18 mouse cellular contexts compared by ENCODE assay signal in genomic region chr11:62511444-62512202, GRCm38 (mm10). TPM values are rescaled to one million over a fixed set of nuclear protein-coding genes. Genes with fewer than 3 reads are reported as not detected.
A peak's percentile ranks its signal among the peaks of the same experiment; 100 is the strongest.
DNase-seq lines count a peak whose midpoint lies in the region; ATAC-seq and TF ChIP-seq lines count a peak whose summit lies in the region.
"Had no signal": no experiment of that assay in that cellular context is flagged by ENCODE, and none has a peak within 500 bp of the region (broad histone marks: within the 10 kb centered on the region; RNA-seq: fewer than 3 reads in every experiment).

No protein-coding gene starts in this region.

- no peaks in the 10 kb centered on the region for H3K9me3 ChIP-seq in stomach, postnatal 0 days (ENCODE audit: control insufficient read depth, low read length)
- H3K9me3 ChIP-seq: limb, embryonic 12.5 days; liver, embryonic 15.5 days; midbrain, embryonic 12.5 days had no signal

- TF ChIP-seq POLR2A in kidney, adult 2 months (IDR thresholded peaks at IDR 0.05; ENCODE audit: low read depth, low read length): no peak
- TF ChIP-seq POLR2A in brain, embryonic 14.5 days (IDR thresholded peaks at IDR 0.05; ENCODE audit: borderline replicate concordance, extremely low read depth, insufficient read depth, insufficient read length, poor library complexity, severe bottlenecking): no peak

- no peak overlapping the region for H3K4me2 ChIP-seq in stomach, postnatal 0 days (replicated peaks; ENCODE audit: low read depth)
- H3K4me2 ChIP-seq: limb, embryonic 12.5 days; liver, embryonic 15.5 days; midbrain, embryonic 12.5 days had no signal

- TF ChIP-seq CTCF in kidney, adult 2 months (conservative IDR thresholded peaks at IDR 0.05; ENCODE audit: insufficient read depth, insufficient read length, low read depth, low read length): no peak
- TF ChIP-seq CTCF in brain, embryonic 14.5 days (IDR thresholded peaks at IDR 0.05; ENCODE audit: borderline replicate concordance, extremely low read depth, insufficient read depth, insufficient read length): no peak
- 0 out of 2 replicates have a peak, but pooled peaks have one; percentile 13 for TF ChIP-seq CTCF in stomach, postnatal 0 days (IDR thresholded peaks at IDR 0.05; ENCODE audit: low read depth)

- H3K36me3 ChIP-seq in kidney, adult 2 months (ENCODE audit: control insufficient read depth, insufficient read depth, low read length): no peaks in the 10 kb centered on the region
- no peaks in the 10 kb centered on the region for H3K36me3 ChIP-seq in stomach, postnatal 0 days (ENCODE audit: control insufficient read depth, insufficient read depth, low read length)
- H3K36me3 ChIP-seq: liver, embryonic 15.5 days; midbrain, embryonic 12.5 days had no signal

- peak; percentile 64 for ATAC-seq in stomach, postnatal 0 days (ENCODE audit: low FRiP score, low TSS enrichment)
- no peak for ATAC-seq in cerebellum, adult (ENCODE audit: insufficient number of reproducible peaks, low FRiP score, low TSS enrichment)
- ATAC-seq: inflammation-experienced regulatory T-cells, adult 6 months had no signal

- no peak overlapping the region for H3K27ac ChIP-seq in kidney, adult 2 months (ENCODE audit: insufficient read depth, low read depth, low read length)
- H3K27ac ChIP-seq in stomach, postnatal 0 days (replicated peaks): no peak overlapping the region
- H3K27ac ChIP-seq: heart, adult 2 months; layer of hippocampus, adult 2 months; limb, embryonic 12.5 days; liver, embryonic 15.5 days; midbrain, embryonic 12.5 days had no signal

- peak; percentile 24 for DNase-seq in kidney, adult 2 months
- DNase-seq in kidney, adult 8-10 months: no peak
- peak; percentile 9 for DNase-seq in ovary, postnatal 36 days (ENCODE audit: low spot score)
- DNase-seq in ovary, postnatal 14 days (ENCODE audit: low spot score): no peak
- peak; percentile 9 for DNase-seq in brain, embryonic 14.5 days (ENCODE audit: low read depth)
- peak; percentile 21 for DNase-seq in stomach, postnatal 0 days (ENCODE audit: low spot score)
- DNase-seq in heart, adult 18-20 months: no peak
- DNase-seq: cerebellum, adult 11 months; cerebellum, postnatal 36 days; heart, adult 2 months; right cerebral cortex, postnatal 4 days; thymus, adult 2 months had no signal

- H3K4me3 ChIP-seq in kidney, adult 2 months (ENCODE audit: insufficient read depth, low read depth, low read length): no peak overlapping the region
- no peak overlapping the region for H3K4me3 ChIP-seq in stomach, postnatal 0 days (ENCODE audit: low read depth, low read length)
- H3K4me3 ChIP-seq: heart, adult 2 months; layer of hippocampus, adult 2 months; limb, embryonic 12.5 days; liver, embryonic 15.5 days; midbrain, embryonic 12.5 days had no signal

- WGBS in kidney, adult 2 months: 87% methylated on average over 13 of the region's 13 CpGs
- WGBS in stomach, postnatal 0 days: 72% methylated on average over 13 of the region's 13 CpGs

- no peak overlapping the region for H3K9ac ChIP-seq in stomach, postnatal 0 days (ENCODE audit: low read length)
- H3K9ac ChIP-seq: limb, embryonic 12.5 days; liver, embryonic 15.5 days; midbrain, embryonic 12.5 days had no signal

- H3K27me3 ChIP-seq in kidney, adult 2 months (replicated peaks; ENCODE audit: control insufficient read depth, insufficient read depth, low read length): no peaks in the 10 kb centered on the region
- no peaks in the 10 kb centered on the region for H3K27me3 ChIP-seq in stomach, postnatal 0 days (ENCODE audit: control insufficient read depth, insufficient read depth, low read length)
- H3K27me3 ChIP-seq: limb, embryonic 12.5 days; liver, embryonic 15.5 days; midbrain, embryonic 12.5 days had no signal

- H3K4me1 ChIP-seq in kidney, adult 2 months (ENCODE audit: control insufficient read depth, insufficient read depth, low read length): no peaks in the 10 kb centered on the region
- no peaks in the 10 kb centered on the region for H3K4me1 ChIP-seq in stomach, postnatal 0 days (replicated peaks; ENCODE audit: control insufficient read depth, insufficient read depth)
- H3K4me1 ChIP-seq: limb, embryonic 12.5 days; liver, embryonic 15.5 days had no signal

- no peak for TF ChIP-seq EP300 in stomach, postnatal 0 days (optimal IDR thresholded peaks at IDR 0.05)

RNA-seq across cellular contexts. Expression of gene Cenpv, which starts 27.4 kb away (rescaled TPM):
- 34.4 and 41.7 TPM in 2 replicates for polyA plus RNA-seq in kidney, adult 2 months (2012; rRNA removed)
- polyA plus RNA-seq in brain, embryonic 14.5 days (2012; rRNA removed): 112 and 180 TPM in 2 replicates
- polyA plus RNA-seq in stomach, postnatal 0 days (2015; fragmentation: Nextera tagmentation; extraction: Ambion mirVana): 17.8 and 18.6 TPM in 2 replicates
- 10 to 100 TPM; 19.5 to 25.5 TPM for total RNA-seq in heart, adult 18-20 months (2021)

RNA-seq across cellular contexts. Expression of gene Ubb, which starts 39.3 kb away (rescaled TPM):
- 1,891 and 2,089 TPM in 2 replicates for polyA plus RNA-seq in kidney, adult 2 months (2012; rRNA removed)
- 4,191 and 5,062 TPM in 2 replicates for polyA plus RNA-seq in brain, embryonic 14.5 days (2012; rRNA removed)
- 1,850 and 1,934 TPM in 2 replicates for polyA plus RNA-seq in stomach, postnatal 0 days (2015; fragmentation: Nextera tagmentation; extraction: Ambion mirVana)
- total RNA-seq in heart, adult 18-20 months (2021): 100 to 1,000 TPM; 599 to 655 TPM

RNA-seq across cellular contexts. Expression of gene Ncor1, which starts 53.3 kb away (rescaled TPM):
- 110 and 127 TPM in 2 replicates for polyA plus RNA-seq in kidney, adult 2 months (2012; rRNA removed)
- 132 and 164 TPM in 2 replicates for polyA plus RNA-seq in brain, embryonic 14.5 days (2012; rRNA removed)
- polyA plus RNA-seq in stomach, postnatal 0 days (2015; fragmentation: Nextera tagmentation; extraction: Ambion mirVana): 82.2 and 84.6 TPM in 2 replicates
- total RNA-seq in heart, adult 18-20 months (2021): 100 to 1,000 TPM; 113 to 127 TPM

RNA-seq across cellular contexts. Expression of gene Pigl, which starts 53.4 kb away (rescaled TPM):
- polyA plus RNA-seq in kidney, adult 2 months (2012; rRNA removed): 7.1 and 8.7 TPM in 2 replicates
- polyA plus RNA-seq in brain, embryonic 14.5 days (2012; rRNA removed): 6.8 and 8.2 TPM in 2 replicates
- 5.6 and 5.8 TPM in 2 replicates for polyA plus RNA-seq in stomach, postnatal 0 days (2015; fragmentation: Nextera tagmentation; extraction: Ambion mirVana)
- 1 to 10 TPM; 3.1 to 3.2 TPM for total RNA-seq in heart, adult 18-20 months (2021)

Comparison
In these comparisons a context has a peak if more than half of its experiments do, and no peak if none do; other contexts are left out.
1. DNase-seq: peak in kidney, adult 2 months (single experiment), ovary, postnatal 36 days (single experiment), brain, embryonic 14.5 days (single experiment) and stomach, postnatal 0 days (single experiment); none in kidney, adult 8-10 months (0 of 2), ovary, postnatal 14 days (single experiment) and heart, adult 18-20 months (0 of 2).